Mouse (Mus musculus): ENCODE measurements around the gene Grn. TPM values are rescaled to one million over a fixed set of nuclear protein-coding genes. Genes with fewer than 3 reads are reported as not detected.

The Grn gene
- total and polyA plus RNA-seq, 3 experiments: 63.7 to 453 (median 106) TPM

GRCm38 (mm10) chr11:102446581-102447461 is 16.7 kb downstream of the Grn start:
- Histone ChIP-seq H3K4me2 (ENCODE audit: insufficient read depth, low read depth, poor library complexity, severe bottlenecking) (no peak overlapping the region), H3K27me3 (replicated peaks) (peaks cover 69% of the 10 kb centered on the region), H3K9ac (ENCODE audit: insufficient read depth, low read depth) (no peak overlapping the region), H3K4me1 (ENCODE audit: control insufficient read depth in 1 of 2, insufficient read depth in 2 of 2) (no peaks in the 10 kb centered on the region), H3K79me2 (replicated peaks; ENCODE audit: control insufficient read depth, extremely low read depth, insufficient read depth, poor library complexity, severe bottlenecking) (no peaks in the 10 kb centered on the region), H3K27ac (ENCODE audit: insufficient read depth, low read depth) (no peak overlapping the region), H3K4me3 (replicated peaks in 1 of 3; ENCODE audit: low read depth in 2 of 3, low read length in 2 of 3, poor library complexity in 1 of 3) (no peak overlapping the region), H3K9me3 (replicated peaks; ENCODE audit: low read length) (peaks cover 17% of the 10 kb centered on the region), H3K36me3 (replicated peaks in 1 of 2; ENCODE audit: control insufficient read depth in 1 of 2, insufficient read depth in 1 of 2, low read length in 1 of 2) (no peaks in the 10 kb centered on the region)
- no peak for DNase-seq (ENCODE audit: extremely low read depth)
- in situ Hi-C loops (cut with MboI; ENCODE audit: low pct_ligation_motif_present, low pct_unique_long_range_greater_than_20kb, low sequenced_read_pairs): no loop called here
- dilution Hi-C loops (cut with MboI; ENCODE audit: extremely low pct_ligation_motif_present, extremely low pct_unique_long_range_greater_than_20kb, low sequenced_read_pairs): no loop called here
- TF ChIP-seq E2F4 (IDR thresholded peaks at IDR 0.05; ENCODE audit: insufficient replicate concordance, low read depth, low read length) (no peak), UBTF (IDR thresholded peaks at IDR 0.05; ENCODE audit: low read depth, low read length) (no peak), ELF1 (IDR thresholded peaks at IDR 0.05; ENCODE audit: low read depth, low read length) (no peak), USF1 (IDR thresholded peaks at IDR 0.05; ENCODE audit: low read depth, low read length) (no peak), JUND (conservative IDR thresholded peaks at IDR 0.05; ENCODE audit: low read depth, low read length) (no peak), NELFE (IDR thresholded peaks at IDR 0.05; ENCODE audit: low read depth, low read length) (no peak), RCOR1 (conservative IDR thresholded peaks at IDR 0.05; ENCODE audit: low read depth, low read length) (no peak)

GRCm38 (mm10) chr11:102447497-102447896 is 17.4 kb downstream of the Grn start, which contains the start of gene Fam171a2:
TSS of gene Fam171a2 (minus strand) at chr11:102447682.
- no peak for DNase-seq (ENCODE audit: extremely low read depth)
- Histone ChIP-seq H3K4me3 (replicated peaks in 1 of 3; ENCODE audit: low read depth in 2 of 3, low read length in 2 of 3, poor library complexity in 1 of 3) (no peak within 1 kb of the TSS), H3K27me3 (replicated peaks) (peaks cover 71% of the 10 kb centered on the region)

GRCm38 (mm10) chr11:102448327-102448726 is 18.2 kb downstream of the Grn start:
- Histone ChIP-seq H3K9ac (ENCODE audit: insufficient read depth, low read depth) (no peak overlapping the region), H3K36me3 (replicated peaks in 1 of 2; ENCODE audit: control insufficient read depth in 1 of 2, insufficient read depth in 1 of 2, low read length in 1 of 2) (no peaks in the 10 kb centered on the region), H3K4me1 (ENCODE audit: control insufficient read depth in 1 of 2, insufficient read depth in 2 of 2) (no peaks in the 10 kb centered on the region), H3K27ac (ENCODE audit: insufficient read depth, low read depth) (no peak overlapping the region), H3K4me2 (ENCODE audit: insufficient read depth, low read depth, poor library complexity, severe bottlenecking) (no peak overlapping the region), H3K9me3 (replicated peaks; ENCODE audit: low read length) (peaks cover 17% of the 10 kb centered on the region), H3K27me3 (replicated peaks) (peaks cover 69% of the 10 kb centered on the region), H3K79me2 (replicated peaks; ENCODE audit: control insufficient read depth, extremely low read depth, insufficient read depth, poor library complexity, severe bottlenecking) (no peaks in the 10 kb centered on the region), H3K4me3 (replicated peaks in 1 of 3; ENCODE audit: low read depth in 2 of 3, low read length in 2 of 3, poor library complexity in 1 of 3) (no peak overlapping the region)
- dilution Hi-C loops (cut with MboI; ENCODE audit: extremely low pct_ligation_motif_present, extremely low pct_unique_long_range_greater_than_20kb, low sequenced_read_pairs): no loop called here
- in situ Hi-C loops (cut with MboI; ENCODE audit: low pct_ligation_motif_present, low pct_unique_long_range_greater_than_20kb, low sequenced_read_pairs): no loop called here
- TF ChIP-seq UBTF (IDR thresholded peaks at IDR 0.05; ENCODE audit: low read depth, low read length) (no peak), MAX (IDR thresholded peaks at IDR 0.05; ENCODE audit: low read length) (no peak)
- no peak for DNase-seq (ENCODE audit: extremely low read depth)

More at GRCm38 (mm10) chr11:102447497-102447896, 17.4 kb downstream of the Grn start, which contains the start of gene Fam171a2:
- in situ Hi-C loops (cut with MboI; ENCODE audit: low pct_ligation_motif_present, low pct_unique_long_range_greater_than_20kb, low sequenced_read_pairs) (no loop called here), dilution Hi-C loops (cut with MboI; ENCODE audit: extremely low pct_ligation_motif_present, extremely low pct_unique_long_range_greater_than_20kb, low sequenced_read_pairs) (no loop called here)
- Histone ChIP-seq H3K9ac (ENCODE audit: insufficient read depth, low read depth) (no peak within 1 kb of the TSS), H3K9me3 (replicated peaks; ENCODE audit: low read length) (peaks cover 17% of the 10 kb centered on the region), H3K27ac (ENCODE audit: insufficient read depth, low read depth) (no peak within 1 kb of the TSS), H3K36me3 (replicated peaks in 1 of 2; ENCODE audit: control insufficient read depth in 1 of 2, insufficient read depth in 1 of 2, low read length in 1 of 2) (no peaks in the 10 kb centered on the region), H3K4me2 (ENCODE audit: insufficient read depth, low read depth, poor library complexity, severe bottlenecking) (no peak within 1 kb of the TSS), H3K79me2 (replicated peaks; ENCODE audit: control insufficient read depth, extremely low read depth, insufficient read depth, poor library complexity, severe bottlenecking) (no peaks in the 10 kb centered on the region), H3K4me1 (ENCODE audit: control insufficient read depth in 1 of 2, insufficient read depth in 2 of 2) (no peaks in the 10 kb centered on the region)
- peak in 1 of 2 experiments; percentile 12; a peak in 1 of 4 replicates for TF ChIP-seq CTCF (conservative IDR thresholded peaks at IDR 0.05 in 1 of 2, IDR thresholded peaks at IDR 0.05 in 1 of 2; ENCODE audit: low read depth in 2 of 2, low read length in 2 of 2)
- TF ChIP-seq JUND (conservative IDR thresholded peaks at IDR 0.05; ENCODE audit: low read depth, low read length): no peak
- no peak for TF ChIP-seq CHD1 (IDR thresholded peaks at IDR 0.05; ENCODE audit: low read depth, low read length)
- TF ChIP-seq MEF2A (IDR thresholded peaks at IDR 0.05; ENCODE audit: borderline replicate concordance, low read depth, low read length): no peak
- TF ChIP-seq USF2 (conservative IDR thresholded peaks at IDR 0.05; ENCODE audit: low read depth, low read length): no peak
- no peak for TF ChIP-seq POLR2A (IDR thresholded peaks at IDR 0.05; ENCODE audit: low read depth, low read length)
- TF ChIP-seq ETS1 (conservative IDR thresholded peaks at IDR 0.05; ENCODE audit: low read depth, low read length): no peak
- TF ChIP-seq MYC (IDR thresholded peaks at IDR 0.05; ENCODE audit: low read depth, low read length): no peak
- TF ChIP-seq MAZ (IDR thresholded peaks at IDR 0.05; ENCODE audit: low read depth, low read length): no peak

Data from CH12.LX (cell line).